Mouse (Mus musculus) ovary, postnatal 14 days (tissue): Measurements from ENCODE around the gene Maml2.

Experiments used
- DNase-seq: peaks from one replicate; pipeline ENCODE4 v3.0.0; 2022; ENCODE audit warnings: low spot score

Gene Maml2

GRCm38 (mm10) chr9:13566154-13566885 lies 268.6 kb downstream of the Maml2 start:
- DNase-seq: no peak

GRCm38 (mm10) chr9:13569023-13569422 lies 271.3 kb downstream of the Maml2 start:
- DNase-seq: no peak

GRCm38 (mm10) chr9:13572847-13573246 lies 275.1 kb downstream of the Maml2 start:
- DNase-seq: no peak

GRCm38 (mm10) chr9:13574059-13574458 lies 276.3 kb downstream of the Maml2 start:
- DNase-seq: no peak

- no peak for DNase-seq
Measured at GRCm38 (mm10) chr9:13574913-13575312, 277.2 kb downstream of the Maml2 start.

GRCm38 (mm10) chr9:13577150-13577549 lies 279.4 kb downstream of the Maml2 start:
- DNase-seq: no peak

- no peak for DNase-seq
Measured at GRCm38 (mm10) chr9:13581184-13581583, 283.4 kb downstream of the Maml2 start.

- DNase-seq: no peak
Measured at GRCm38 (mm10) chr9:13583952-13584351, 286.2 kb downstream of the Maml2 start.

- DNase-seq: no peak
Measured at GRCm38 (mm10) chr9:13584435-13584834, 286.7 kb downstream of the Maml2 start.

- no peak for DNase-seq
Measured at GRCm38 (mm10) chr9:13587085-13587933, 289.6 kb downstream of the Maml2 start.

- DNase-seq: no peak
Measured at GRCm38 (mm10) chr9:13588786-13589185, 291.0 kb downstream of the Maml2 start.

- no peak for DNase-seq
Measured at GRCm38 (mm10) chr9:13592701-13593100, 294.9 kb downstream of the Maml2 start.

- DNase-seq: no peak
Measured at GRCm38 (mm10) chr9:13597736-13598135, 300.0 kb downstream of the Maml2 start.

- no peak for DNase-seq
Measured at GRCm38 (mm10) chr9:13598596-13599333, 301.0 kb downstream of the Maml2 start.

GRCm38 (mm10) chr9:13599334-13599614 lies 301.5 kb downstream of the Maml2 start:
- no peak for DNase-seq

GRCm38 (mm10) chr9:13599800-13600199 lies 302.0 kb downstream of the Maml2 start:
- no peak for DNase-seq

GRCm38 (mm10) chr9:13601729-13602128 lies 304.0 kb downstream of the Maml2 start:
- DNase-seq: no peak

- DNase-seq: no peak
Measured at GRCm38 (mm10) chr9:13603533-13604143, 305.9 kb downstream of the Maml2 start.

- DNase-seq: no peak
Measured at GRCm38 (mm10) chr9:13607609-13608185, 309.9 kb downstream of the Maml2 start.

GRCm38 (mm10) chr9:13608532-13609071 lies 310.8 kb downstream of the Maml2 start:
- no peak for DNase-seq

- no peak for DNase-seq
Measured at GRCm38 (mm10) chr9:13611561-13611960, 313.8 kb downstream of the Maml2 start.

GRCm38 (mm10) chr9:13612371-13612770 lies 314.6 kb downstream of the Maml2 start:
- DNase-seq: no peak
